In the genomic region with DNA sequence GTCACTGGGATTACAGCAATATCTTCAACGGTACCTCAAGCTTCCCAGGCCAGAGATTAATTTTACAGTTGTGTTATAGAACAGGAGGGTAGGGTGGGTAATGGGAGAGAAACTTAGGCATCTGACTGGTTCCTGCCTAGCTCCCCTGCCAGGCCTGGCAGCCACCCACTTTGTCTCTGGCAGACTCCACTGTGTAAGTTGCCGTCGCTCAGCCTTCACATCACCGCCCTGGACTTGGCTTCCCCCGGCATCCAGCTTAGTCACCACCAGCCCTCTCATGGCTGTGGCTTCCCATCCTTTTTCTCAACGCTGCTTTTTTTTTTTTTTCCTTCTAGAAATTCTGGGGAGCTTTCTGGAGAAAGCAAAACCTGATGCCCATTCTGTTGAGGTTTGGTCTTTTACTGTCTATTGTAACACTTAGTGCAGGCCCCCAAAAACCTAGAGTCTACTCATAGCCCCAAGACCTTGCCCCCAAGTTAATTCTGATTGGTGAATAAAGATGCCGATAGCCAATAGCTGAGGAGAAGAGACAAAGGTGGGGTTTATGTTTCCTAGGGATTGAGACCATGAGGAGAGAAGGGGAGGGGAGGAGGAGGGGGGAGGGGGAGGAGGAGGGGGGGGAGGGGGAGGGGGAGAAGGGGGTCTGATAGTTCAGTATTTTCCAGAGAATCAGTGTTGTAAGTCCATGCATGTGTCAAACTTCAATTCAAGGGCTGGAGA, we compare ENCODE assay signal across 9 mouse cellular contexts. TPM values are rescaled to one million over a fixed set of nuclear protein-coding genes. Genes with fewer than 3 reads are reported as not detected.
DNase-seq lines count a peak whose midpoint lies in the region; ATAC-seq and TF ChIP-seq lines count a peak whose summit lies in the region.
"Had no signal": no experiment of that assay in that cellular context is flagged by ENCODE, and none has a peak within 500 bp of the region (broad histone marks: within the 10 kb centered on the region; RNA-seq: fewer than 3 reads in every experiment).

No protein-coding gene starts in this region.

- H3K4me2 ChIP-seq in forebrain, embryonic 16.5 days (ENCODE audit: low read length), result no peak overlapping the region
- no peak overlapping the region for H3K4me2 ChIP-seq in forebrain, embryonic 11.5 days (ENCODE audit: low read depth, low read length, severe bottlenecking)
- no peak overlapping the region for H3K4me2 ChIP-seq in neural tube, embryonic 15.5 days
- no peak overlapping the region for H3K4me2 ChIP-seq in stomach, postnatal 0 days (replicated peaks; ENCODE audit: low read depth)

- H3K9ac ChIP-seq in forebrain, embryonic 16.5 days (replicated peaks; ENCODE audit: low read depth, low read length), result no peak overlapping the region
- H3K9ac ChIP-seq in forebrain, embryonic 11.5 days (ENCODE audit: low read length), result no peak overlapping the region
- no peak overlapping the region for H3K9ac ChIP-seq in neural tube, embryonic 15.5 days (replicated peaks)
- no peak overlapping the region for H3K9ac ChIP-seq in stomach, postnatal 0 days (ENCODE audit: low read length)

- peak; percentile 62 for ATAC-seq in forebrain, embryonic 16.5 days
- ATAC-seq in forebrain, embryonic 11.5 days (replicated peaks; ENCODE audit: low FRiP score), result no peak
- no peak for ATAC-seq in neural tube, embryonic 15.5 days (ENCODE audit: low FRiP score)
- no peak for ATAC-seq in stomach, postnatal 0 days (ENCODE audit: low FRiP score, low TSS enrichment)
- ATAC-seq: CD4-positive, CD25-positive, alpha-beta regulatory T cell, adult 4 months had no signal

- WGBS in forebrain, embryonic 16.5 days, result 55% methylated on average over 7 of the region's 7 CpGs
- WGBS in forebrain, embryonic 11.5 days, result 84% methylated on average over 7 of the region's 7 CpGs
- 64% methylated on average over 7 of the region's 7 CpGs for WGBS in neural tube, embryonic 15.5 days
- WGBS in stomach, postnatal 0 days, result 59% methylated on average over 7 of the region's 7 CpGs

- H3K4me1 ChIP-seq in forebrain, embryonic 16.5 days (replicated peaks; ENCODE audit: control insufficient read depth, insufficient read depth, low read length), result peaks cover 12% of the 10 kb centered on the region
- H3K4me1 ChIP-seq in forebrain, embryonic 11.5 days (replicated peaks; ENCODE audit: control insufficient read depth, insufficient read depth, low read length), result 0 out of 2 replicates have a peak, but pooled peaks cover 2% of the 10 kb centered on the region
- peaks cover 15% of the 10 kb centered on the region for H3K4me1 ChIP-seq in neural tube, embryonic 15.5 days
- 0 out of 2 replicates have a peak, but pooled peaks cover 3% of the 10 kb centered on the region for H3K4me1 ChIP-seq in stomach, postnatal 0 days (replicated peaks; ENCODE audit: control insufficient read depth, insufficient read depth)

- intact Hi-C loops in left cerebral cortex, adult 2 months (cut with DNase I), result loop anchor here (2.0 to 10.0 kb wide), 2 partner anchors 26 to 178 kb away; a partner anchor contains a TSS

- no peak overlapping the region for H3K4me3 ChIP-seq in forebrain, embryonic 16.5 days (replicated peaks; ENCODE audit: low read length)
- H3K4me3 ChIP-seq in forebrain, embryonic 11.5 days (ENCODE audit: low read depth, low read length), result no peak overlapping the region
- H3K4me3 ChIP-seq in left cerebral cortex, adult 2 months, result no peak overlapping the region
- no peak overlapping the region for H3K4me3 ChIP-seq in neural tube, embryonic 15.5 days (replicated peaks)
- no peak overlapping the region for H3K4me3 ChIP-seq in stomach, postnatal 0 days (ENCODE audit: low read depth, low read length)

- no peak for DNase-seq in forebrain, embryonic 11.5 days (ENCODE audit: low spot score)
- peak; percentile 92 for DNase-seq in 3T3-L1 (ENCODE audit: low read depth, low spot score)
- peak; percentile 73 for DNase-seq in brain, embryonic 14.5 days (ENCODE audit: low read depth)
- peak; percentile 71 to 78 for DNase-seq in left cerebral cortex, adult 2 months (ENCODE audit: extremely low spot score in 1 of 2, low spot score in 2 of 2)
- DNase-seq in spleen, postnatal 14 days (ENCODE audit: low spot score in 2 of 2), result no peak
- no peak for DNase-seq in stomach, postnatal 0 days (ENCODE audit: low spot score)

- no peaks in the 10 kb centered on the region for H3K9me3 ChIP-seq in forebrain, embryonic 16.5 days (ENCODE audit: control insufficient read depth, low read length)
- no peaks in the 10 kb centered on the region for H3K9me3 ChIP-seq in forebrain, embryonic 11.5 days (ENCODE audit: control insufficient read depth, low read length)
- H3K9me3 ChIP-seq in neural tube, embryonic 15.5 days (replicated peaks), result no peaks in the 10 kb centered on the region
- H3K9me3 ChIP-seq in stomach, postnatal 0 days (ENCODE audit: control insufficient read depth, low read length), result no peaks in the 10 kb centered on the region

- no peaks in the 10 kb centered on the region for H3K27me3 ChIP-seq in forebrain, embryonic 16.5 days (replicated peaks; ENCODE audit: control insufficient read depth, insufficient read depth, low read length)
- H3K27me3 ChIP-seq in forebrain, embryonic 11.5 days (ENCODE audit: control insufficient read depth, insufficient read depth, low read length), result no peaks in the 10 kb centered on the region
- no peaks in the 10 kb centered on the region for H3K27me3 ChIP-seq in neural tube, embryonic 15.5 days (replicated peaks)
- no peaks in the 10 kb centered on the region for H3K27me3 ChIP-seq in stomach, postnatal 0 days (ENCODE audit: control insufficient read depth, insufficient read depth, low read length)

- no peaks in the 10 kb centered on the region for H3K36me3 ChIP-seq in forebrain, embryonic 16.5 days (ENCODE audit: control insufficient read depth, insufficient read depth)
- H3K36me3 ChIP-seq in forebrain, embryonic 11.5 days (ENCODE audit: control insufficient read depth, insufficient read depth, low read length), result no peaks in the 10 kb centered on the region
- H3K36me3 ChIP-seq in neural tube, embryonic 15.5 days, result no peaks in the 10 kb centered on the region
- no peaks in the 10 kb centered on the region for H3K36me3 ChIP-seq in stomach, postnatal 0 days (ENCODE audit: control insufficient read depth, insufficient read depth, low read length)

- H3K27ac ChIP-seq in forebrain, embryonic 16.5 days (ENCODE audit: low read length), result no peak overlapping the region
- no peak overlapping the region for H3K27ac ChIP-seq in forebrain, embryonic 11.5 days (ENCODE audit: low read depth, low read length)
- peak overlapping the region; percentile 38; the same call in 1 of the 2 replicates for H3K27ac ChIP-seq in left cerebral cortex, adult 2 months
- H3K27ac ChIP-seq in neural tube, embryonic 15.5 days (replicated peaks), result no peak overlapping the region
- no peak overlapping the region for H3K27ac ChIP-seq in stomach, postnatal 0 days (replicated peaks)

- no peak for TF ChIP-seq EP300 in stomach, postnatal 0 days (optimal IDR thresholded peaks at IDR 0.05)

- TF ChIP-seq POLR2A in brain, embryonic 14.5 days (IDR thresholded peaks at IDR 0.05; ENCODE audit: borderline replicate concordance, extremely low read depth, insufficient read depth, insufficient read length, poor library complexity, severe bottlenecking), result no peak

- TF ChIP-seq CTCF in brain, embryonic 14.5 days (IDR thresholded peaks at IDR 0.05; ENCODE audit: borderline replicate concordance, extremely low read depth, insufficient read depth, insufficient read length), result no peak
- no peak for TF ChIP-seq CTCF in left cerebral cortex, adult 2 months (IDR thresholded peaks at IDR 0.05)
- no peak for TF ChIP-seq CTCF in stomach, postnatal 0 days (IDR thresholded peaks at IDR 0.05; ENCODE audit: low read depth)

RNA-seq across cellular contexts. Expression of a gene that starts 25.6 kb away (rescaled TPM):
- 212 and 226 TPM in 2 replicates for polyA plus RNA-seq in forebrain, embryonic 16.5 days (2015; fragmentation: Nextera tagmentation; extraction: Ambion mirVana)
- polyA plus RNA-seq in forebrain, embryonic 11.5 days (2014; fragmentation: Nextera tagmentation; extraction: Ambion mirVana), result 68.2 and 77.6 TPM in 2 replicates
- polyA plus RNA-seq in brain, embryonic 14.5 days (2012; rRNA removed), result 315 and 367 TPM in 2 replicates
- 100 to 1,000 TPM; 248 to 258 TPM for total RNA-seq in left cerebral cortex, adult 2 months (2021)
- 103 and 120 TPM in 2 replicates for polyA plus RNA-seq in neural tube, embryonic 15.5 days (2015; fragmentation: Nextera tagmentation; extraction: Ambion mirVana)
- 23.2 and 24.4 TPM in 2 replicates for polyA plus RNA-seq in stomach, postnatal 0 days (2015; fragmentation: Nextera tagmentation; extraction: Ambion mirVana)
- polyA plus RNA-seq: CD4-positive, CD25-positive, alpha-beta regulatory T cell, adult 4 months had no signal

Comparison
In these comparisons a context has a peak if more than half of its experiments do, and no peak if none do; other contexts are left out.
1. DNase-seq: peak in 3T3-L1 (single experiment), brain, embryonic 14.5 days (single experiment) and left cerebral cortex, adult 2 months (2 of 2); none in forebrain, embryonic 11.5 days (single experiment), spleen, postnatal 14 days (0 of 2) and stomach, postnatal 0 days (single experiment).